Mouse (Mus musculus): ENCODE results near the gene Clhc1. TPM values are rescaled to one million over a fixed set of nuclear protein-coding genes. Genes with fewer than 3 reads are reported as not detected.

Clhc1 gene
- total RNA-seq, 2 experiments from 2014 or later: 0.27 TPM; not detected in 1

- DNase-seq (ENCODE audit: low spot score in 2 of 2): no peak
Measured at GRCm38 (mm10) chr11:29560990-29561389, 13.2 kb downstream of the Clhc1 start.

GRCm38 (mm10) chr11:29563406-29563805, 15.7 kb downstream of the Clhc1 start:
- DNase-seq (ENCODE audit: low spot score in 2 of 2): no peak

DNA sequence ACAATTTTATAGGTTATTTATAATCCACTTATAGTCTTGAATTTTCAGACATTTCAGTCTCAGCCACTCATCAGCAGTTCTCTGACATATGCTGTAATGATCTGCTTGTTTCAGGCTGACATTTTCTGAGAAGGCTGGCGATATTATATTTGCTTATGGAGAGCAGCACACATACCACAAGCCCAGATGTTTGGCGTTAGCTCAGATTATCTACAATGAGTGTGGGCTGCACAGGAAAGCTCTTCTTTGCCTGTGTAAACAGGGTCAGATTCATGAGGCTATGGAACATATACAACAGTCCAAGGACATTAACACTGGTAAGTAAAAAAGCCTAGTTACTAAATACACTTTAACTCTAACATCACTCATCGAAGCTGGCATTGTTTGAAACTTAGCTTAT, 23.8 kb downstream of the Clhc1 start:
- no peak for DNase-seq (ENCODE audit: low spot score in 2 of 2)

DNA sequence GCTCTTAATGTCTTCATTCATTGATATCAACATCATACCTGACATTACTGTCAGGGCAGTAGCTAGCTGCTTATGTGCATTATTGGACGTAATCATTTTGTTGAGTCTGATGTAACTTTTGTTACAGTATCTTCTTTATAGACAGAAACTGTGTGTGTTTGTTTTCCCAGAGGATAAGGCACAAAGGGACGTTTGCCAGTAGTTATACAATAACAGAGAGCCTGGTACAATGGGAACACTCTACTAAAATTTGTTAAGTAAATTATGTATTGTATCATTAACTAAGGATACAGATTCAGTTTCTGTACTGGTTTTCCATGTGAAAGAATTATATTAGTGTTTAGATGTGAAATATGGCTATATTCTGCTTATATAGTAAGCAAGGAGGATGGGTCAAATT, 24.9 kb downstream of the Clhc1 start:
- no peak for DNase-seq (ENCODE audit: low spot score in 2 of 2)

DNA sequence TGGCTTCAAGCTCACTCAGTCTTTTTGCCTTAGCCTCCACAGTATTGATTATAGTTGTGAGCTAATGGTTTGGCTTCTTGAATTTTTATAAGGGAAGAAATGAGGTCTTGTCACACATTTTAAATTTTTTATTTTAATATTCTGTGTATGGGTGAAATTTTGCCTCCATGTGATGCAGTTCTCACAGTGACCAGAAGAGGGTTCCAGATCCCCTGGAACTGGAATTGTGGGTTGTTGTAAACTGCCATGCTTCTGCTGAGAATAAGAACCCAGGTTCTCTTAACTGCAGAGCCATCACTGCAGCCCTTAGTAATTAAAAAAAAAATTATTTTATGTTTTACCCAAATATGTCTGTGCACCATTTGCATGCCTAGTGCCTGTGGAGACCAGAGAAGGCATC, 31.9 kb downstream of the Clhc1 start:
- DNase-seq (ENCODE audit: low spot score in 2 of 2): no peak

GRCm38 (mm10) chr11:29595217-29595616, 47.5 kb downstream of the Clhc1 start:
- no peak for DNase-seq (ENCODE audit: low spot score in 2 of 2)

DNA sequence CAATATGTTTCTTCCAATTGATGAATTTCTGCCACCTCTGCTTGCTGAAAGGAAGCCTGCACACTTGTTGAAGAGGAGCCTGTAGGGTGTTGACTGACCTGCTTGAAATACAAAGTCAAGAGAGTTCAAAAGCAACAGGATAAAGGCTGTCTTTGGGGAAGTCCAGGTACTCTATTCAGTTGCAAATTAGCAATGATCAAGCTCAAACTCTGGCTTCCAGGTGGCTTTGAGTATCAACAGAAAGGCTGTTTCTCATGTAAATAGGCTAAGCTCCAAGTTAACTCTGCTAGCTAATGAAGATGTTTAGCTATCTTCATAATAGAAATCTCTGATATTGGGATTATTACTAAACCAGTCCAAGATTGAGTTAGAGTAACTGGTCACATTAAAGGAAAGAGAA, 49.4 kb downstream of the Clhc1 start:
- no peak for DNase-seq (ENCODE audit: low spot score in 2 of 2)

DNA sequence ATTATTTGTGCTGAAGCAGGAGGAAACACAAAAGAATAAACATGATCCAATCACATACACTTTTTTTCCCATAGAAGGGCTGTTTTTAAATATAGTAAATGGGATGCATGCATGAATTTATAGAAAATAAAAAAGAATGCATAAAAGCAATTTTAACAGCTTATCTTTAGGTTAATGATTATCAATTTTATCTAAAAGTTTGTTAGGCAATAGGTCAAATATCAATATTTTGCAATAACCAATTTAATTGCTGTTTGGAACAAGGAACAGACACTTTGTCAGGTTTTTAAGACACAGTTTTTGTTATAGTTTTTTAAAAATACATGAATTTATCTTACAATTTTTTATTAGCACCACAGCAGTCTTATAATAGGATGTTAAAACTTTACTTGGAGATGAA, 51.2 kb downstream of the Clhc1 start:
- no peak for DNase-seq (ENCODE audit: low spot score in 2 of 2)

GRCm38 (mm10) chr11:29603581-29603980, 55.8 kb downstream of the Clhc1 start:
- DNase-seq (ENCODE audit: low spot score in 2 of 2): no peak

- DNase-seq (ENCODE audit: low spot score in 2 of 2): no peak
Measured at GRCm38 (mm10) chr11:29607465-29607990, 59.8 kb downstream of the Clhc1 start.

- DNase-seq (ENCODE audit: low spot score in 2 of 2): no peak
Measured at GRCm38 (mm10) chr11:29609756-29610468, 62.2 kb downstream of the Clhc1 start.

GRCm38 (mm10) chr11:29612007-29612406, 64.3 kb downstream of the Clhc1 start:
- no peak for DNase-seq (ENCODE audit: low spot score in 2 of 2)

DNA sequence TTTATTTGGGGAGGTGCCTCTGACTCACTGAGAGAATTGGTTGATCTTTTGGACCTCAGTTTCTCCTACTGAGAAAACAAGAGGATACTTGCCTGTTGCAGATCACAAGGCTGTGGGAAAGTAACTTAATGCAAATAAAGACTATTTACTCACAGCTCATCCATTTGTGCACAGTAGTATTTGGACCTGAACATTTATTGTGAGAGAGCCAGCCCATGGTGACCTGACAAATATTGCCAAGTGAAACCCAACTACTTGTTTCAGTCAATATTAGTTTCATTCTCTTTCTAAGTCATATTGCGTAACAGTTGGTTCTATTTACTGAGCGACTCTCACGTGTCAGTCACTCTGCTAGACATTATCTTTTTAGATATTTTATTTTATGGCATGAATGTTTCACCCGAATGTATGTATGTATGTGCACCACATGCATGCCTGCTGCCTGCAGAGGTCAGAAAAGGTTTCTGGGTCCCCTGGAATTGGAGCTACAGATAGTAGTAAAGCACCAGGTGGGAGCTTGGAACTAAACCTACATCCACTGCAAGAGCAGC, 65.5 kb downstream of the Clhc1 start:
- DNase-seq (ENCODE audit: low spot score in 2 of 2): no peak

- DNase-seq (ENCODE audit: low spot score in 2 of 2): no peak
Measured at GRCm38 (mm10) chr11:29614217-29614924, 66.6 kb downstream of the Clhc1 start.

GRCm38 (mm10) chr11:29622030-29622790, 74.5 kb downstream of the Clhc1 start:
- DNase-seq (ENCODE audit: low spot score in 2 of 2): peak in 1 of 2 experiments; percentile 36

- no peak for DNase-seq (ENCODE audit: low spot score in 2 of 2)
Measured at GRCm38 (mm10) chr11:29623327-29623726, 75.6 kb downstream of the Clhc1 start.

GRCm38 (mm10) chr11:29626541-29626940, 78.8 kb downstream of the Clhc1 start:
- no peak for DNase-seq (ENCODE audit: low spot score in 2 of 2)

- DNase-seq (ENCODE audit: low spot score in 2 of 2): no peak
Measured at GRCm38 (mm10) chr11:29627706-29628105, 80.0 kb downstream of the Clhc1 start.
